In genomic region chr6:134050466-134050865, GRCm38 (mm10) we compare ENCODE assay signal across 14 mouse cellular contexts. TPM values are rescaled to one million over a fixed set of nuclear protein-coding genes. Genes with fewer than 3 reads are reported as not detected.
DNase-seq lines count a peak whose midpoint lies in the region; TF ChIP-seq lines count a peak whose summit lies in the region.
"Had no signal": no experiment of that assay in that cellular context is flagged by ENCODE, and none has a peak within 500 bp of the region (broad histone marks: within the 10 kb centered on the region; RNA-seq: fewer than 3 reads in every experiment).

No protein-coding gene starts in this region.

- H3K9me3 ChIP-seq in midbrain, embryonic 10.5 days (replicated peaks), result no peaks in the 10 kb centered on the region
- H3K9me3 ChIP-seq: embryonic facial prominence, embryonic 12.5 days; embryonic facial prominence, embryonic 15.5 days; hindbrain, embryonic 12.5 days had no signal

- peaks cover 20% of the 10 kb centered on the region for H3K4me1 ChIP-seq in midbrain, embryonic 10.5 days

- peak overlapping the region; percentile 45 for H3K4me3 ChIP-seq in gastrocnemius, adult 2 months
- peak overlapping the region; percentile 16; the same call in 1 of the 2 replicates for H3K4me3 ChIP-seq in left cerebral cortex, adult 2 months
- no peak overlapping the region for H3K4me3 ChIP-seq in midbrain, embryonic 10.5 days
- H3K4me3 ChIP-seq: embryonic facial prominence, embryonic 12.5 days; embryonic facial prominence, embryonic 15.5 days; hindbrain, embryonic 12.5 days had no signal

- WGBS in midbrain, embryonic 10.5 days, result 89% methylated on average over 8 of the region's 8 CpGs

- peak; percentile 10 for DNase-seq in cerebellum, adult 11-12 months
- no peak for DNase-seq in cerebellum, adult 9-11 months
- DNase-seq in gastrocnemius, adult 2 months, result no peak
- no peak for DNase-seq in gastrocnemius, adult 8-10 months (ENCODE audit: low spot score in 2 of 2)
- no peak for DNase-seq in left cerebral cortex, adult 2 months (ENCODE audit: extremely low spot score in 1 of 2, low spot score in 2 of 2)
- DNase-seq in left cerebral cortex, adult 9 months (ENCODE audit: low spot score in 2 of 2), result no peak
- DNase-seq in midbrain, embryonic 10.5 days (ENCODE audit: low spot score), result no peak
- DNase-seq: adrenal gland, adult 8-10 months; adrenal gland, postnatal 25 days; cerebellum, adult 2 months; gastrocnemius, postnatal 25 days had no signal

- peaks cover 35% of the 10 kb centered on the region for H3K36me3 ChIP-seq in midbrain, embryonic 10.5 days
- H3K36me3 ChIP-seq: embryonic facial prominence, embryonic 15.5 days; hindbrain, embryonic 12.5 days had no signal

- H3K27me3 ChIP-seq in midbrain, embryonic 10.5 days (ENCODE audit: low read depth, poor library complexity, severe bottlenecking), result no peaks in the 10 kb centered on the region
- H3K27me3 ChIP-seq: embryonic facial prominence, embryonic 12.5 days; embryonic facial prominence, embryonic 15.5 days; hindbrain, embryonic 12.5 days had no signal

- intact Hi-C loops in gastrocnemius, adult 2 months (cut with DNase I), result no loop called here
- intact Hi-C loops in left cerebral cortex, adult 2 months (cut with DNase I), result no loop called here

- no peak for TF ChIP-seq CTCF in gastrocnemius, adult 2 months (IDR thresholded peaks at IDR 0.05)
- TF ChIP-seq CTCF in left cerebral cortex, adult 2 months (IDR thresholded peaks at IDR 0.05), result no peak

- H3K27ac ChIP-seq in gastrocnemius, adult 2 months, result no peak overlapping the region
- peak overlapping the region; percentile 44; the same call in 1 of the 2 replicates for H3K27ac ChIP-seq in left cerebral cortex, adult 2 months
- H3K27ac ChIP-seq in midbrain, embryonic 10.5 days (replicated peaks), result no peak overlapping the region
- H3K27ac ChIP-seq: embryonic facial prominence, embryonic 12.5 days; embryonic facial prominence, embryonic 15.5 days; hindbrain, embryonic 12.5 days had no signal

RNA-seq across cellular contexts. Expression of gene Etv6, which starts 15.0 kb away (rescaled TPM):
- total RNA-seq in gastrocnemius, adult 2 months (2021), result 10 to 100 TPM in 1 of 2 experiments, 1 to 10 TPM in 1; 6.7 to 10.8 TPM
- total RNA-seq in gastrocnemius, adult 8-10 months (2022), result 10 to 100 TPM in 1 of 4 experiments, 1 to 10 TPM in 3; 5.1 to 10.3 (median 6.3) TPM
- 10 to 100 TPM; 18.7 to 19.3 TPM for total RNA-seq in left cerebral cortex, adult 2 months (2021)
- polyA plus RNA-seq in midbrain, embryonic 10.5 days (2016; fragmentation: Nextera tagmentation; extraction: Ambion mirVana), result 12.6 and 12.8 TPM in 2 replicates
